Mouse (Mus musculus) spleen, adult 2 months (tissue): ENCODE data around the gene Pmvk. TPM values are rescaled to one million over a fixed set of nuclear protein-coding genes. Genes with fewer than 3 reads are reported as not detected.

Source experiments
- DNase-seq, 2 experiments: peaks; one replicate each; pipeline versions ENCODE4 v3.0.0 to v3.0.0-alpha.2; 2012 to 2021; ENCODE audit warnings: low spot score in 2 of 2, low read depth in 1 of 2
- H3K27ac ChIP-seq: fragments of 200-500 bp; 2 replicates; pipeline ENCODE4 v1.5.1; 2012; ENCODE audit warnings: low read length, inconsistent platforms; ENCODE audit not compliant: insufficient read depth
- H3K27me3 ChIP-seq: fragments of 200-500 bp; 2 replicates; pipeline ENCODE4 v1.6.1; 2012; ENCODE audit warnings: mild to moderate bottlenecking, moderate library complexity, low read length, inconsistent platforms; ENCODE audit not compliant: control insufficient read depth, insufficient read depth
- H3K36me3 ChIP-seq: fragments of 200-500 bp; 2 replicates; pipeline ENCODE4 v1.6.1; 2012; ENCODE audit warnings: mild to moderate bottlenecking, low read length, inconsistent platforms; ENCODE audit not compliant: control insufficient read depth, insufficient read depth
- H3K4me1 ChIP-seq: fragments of 200-500 bp; 2 replicates; pipeline ENCODE4 v1.6.1; 2011; ENCODE audit warnings: inconsistent platforms; ENCODE audit not compliant: control insufficient read depth, insufficient read depth, insufficient read length
- H3K4me3 ChIP-seq: fragments of 200-500 bp; 2 replicates; pipeline ENCODE4 v1.5.1; 2011; ENCODE audit warnings: mild to moderate bottlenecking, inconsistent platforms; ENCODE audit not compliant: insufficient read depth, insufficient read length; ENCODE audit errors: extremely low read depth
- CTCF ChIP-seq: fragments of 200-500 bp; IDR thresholded peaks from 2 replicates; pipeline ENCODE4 v1.5.1; 2011; ENCODE audit warnings: mild to moderate bottlenecking, inconsistent platforms; ENCODE audit not compliant: insufficient read depth, insufficient read length, insufficient replicate concordance; ENCODE audit errors: extremely low read depth
- POLR2A ChIP-seq: fragments of 200-500 bp; IDR thresholded peaks from 2 replicates; pipeline ENCODE4 v1.6.1; 2011; ENCODE audit warnings: low read depth, low read length, inconsistent platforms
- WGBS: fragments of 180-500 bp; shearing (Covaris S2); methylation state at CpG from one replicate; pipeline ENCODE4 v1.1.7; 2018; 5-methylcytosine and 5-hydroxymethylcytosine counted together
- polyA plus RNA-seq: library from polyadenylated mRNA; depleted of rRNA; stranded (reverse); fragments of >200 nt; gene quantifications from 2 replicates; pipeline ENCODE4 v1.2.3, GENCODE M21; 2012; rRNA removed

The Pmvk gene
- polyA plus RNA-seq, 1 experiment = 12.2 TPM

DNA sequence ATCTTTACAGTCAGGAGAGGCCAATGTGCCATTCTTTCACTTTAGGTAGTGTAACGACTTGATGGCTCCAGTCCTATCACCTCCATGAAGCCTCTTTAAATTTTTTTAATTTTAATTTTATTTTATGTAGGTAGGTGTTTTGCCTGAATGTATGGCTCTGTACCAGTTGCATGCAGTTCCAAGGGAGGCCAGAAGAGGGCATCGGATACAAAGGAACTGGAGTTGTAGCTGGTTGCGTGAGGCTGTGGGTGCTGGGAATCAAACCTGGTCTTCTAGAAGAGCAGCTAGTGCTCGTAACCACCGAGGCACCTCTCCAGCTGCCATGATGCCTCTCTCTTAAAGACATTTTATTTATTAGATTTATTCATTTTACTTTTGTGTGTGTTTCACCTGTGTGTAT is 62.0 kb downstream of the Pmvk start:
- Histone ChIP-seq H3K4me3 (no peak overlapping the region), H3K27me3 (peaks cover 9% of the 10 kb centered on the region), H3K36me3 (no peaks in the 10 kb centered on the region), H3K4me1 (peaks cover 3% of the 10 kb centered on the region; the same call in 1 of the 2 replicates), H3K27ac (no peak overlapping the region)
- no peak for DNase-seq
- no peak for TF ChIP-seq CTCF
- no peak for TF ChIP-seq POLR2A
- WGBS = 91% methylated on average over 5 of the region's 5 CpGs

Other genes starting within 250 kb of the Pmvk start
- gene Thbs3, start 239.4 kb upstream of the Pmvk start, polyA plus RNA-seq = 2.9 and 3.4 TPM in 2 replicates
- gene Mtx1, start 227.5 kb upstream of the Pmvk start, polyA plus RNA-seq = 99.4 and 124 TPM in 2 replicates
- 17.4 and 26.1 TPM in 2 replicates for gene Muc1, start 225.5 kb upstream of the Pmvk start, polyA plus RNA-seq
- 93.5 and 129 TPM in 2 replicates for gene Krtcap2, start 208.6 kb upstream of the Pmvk start, polyA plus RNA-seq
- 3.6 and 5.4 TPM in 2 replicates for gene Trim46, start 208.2 kb upstream of the Pmvk start, polyA plus RNA-seq
- 231 and 419 TPM in 2 replicates for gene Dpm3, start 195.2 kb upstream of the Pmvk start, polyA plus RNA-seq
- 207 and 266 TPM in 2 replicates for gene Slc50a1, start 184.0 kb upstream of the Pmvk start, polyA plus RNA-seq
- 5.3 and 5.9 TPM in 2 replicates for gene Efna1, start 173.4 kb upstream of the Pmvk start, polyA plus RNA-seq
- gene Efna3, start 131.6 kb upstream of the Pmvk start, polyA plus RNA-seq = not detected in 2 replicates
- 0.62 and 1.5 TPM in 2 replicates for gene Efna4, start 116.5 kb upstream of the Pmvk start, polyA plus RNA-seq
- 49.6 and 62.0 TPM in 2 replicates for gene Adam15, start 104.5 kb upstream of the Pmvk start, polyA plus RNA-seq
- gene Dcst2, start 92.6 kb upstream of the Pmvk start, polyA plus RNA-seq = 0.15 and 0.43 TPM in 2 replicates
- 0.29 and 0.42 TPM in 2 replicates for gene Dcst1, start 89.3 kb upstream of the Pmvk start, polyA plus RNA-seq
- gene Zbtb7b, start 59.8 kb upstream of the Pmvk start, polyA plus RNA-seq = 54.5 and 58.4 TPM in 2 replicates
- gene Lenep, start 51.7 kb upstream of the Pmvk start, polyA plus RNA-seq = 1.5 and 1.9 TPM in 2 replicates
- 39.1 and 43.9 TPM in 2 replicates for gene Flad1, start 42.7 kb upstream of the Pmvk start, polyA plus RNA-seq
- 20.6 and 21.3 TPM in 2 replicates for gene Cks1b, start 36.2 kb upstream of the Pmvk start, polyA plus RNA-seq
- gene Shc1, start 36.1 kb upstream of the Pmvk start, polyA plus RNA-seq = 49.0 and 54.8 TPM in 2 replicates
- 58.2 and 111 TPM in 2 replicates for gene Pygo2, start 24.3 kb upstream of the Pmvk start, polyA plus RNA-seq
- 47.0 and 54.2 TPM in 2 replicates for gene Pbxip1, start 17.8 kb upstream of the Pmvk start, polyA plus RNA-seq
- 0.33 and 0.41 TPM in 2 replicates for gene Kcnn3, start 65.6 kb downstream of the Pmvk start, polyA plus RNA-seq